Mouse (Mus musculus): ENCODE measurements around the gene Fkbp9.
"Not testable (repeated sequence)": the region's sequence is repeated elsewhere in the genome, so short reads cannot be mapped to it uniquely, and the experiment has no call there.

Fkbp9 gene

GRCm38 (mm10) chr6:56837166-56837565, 5.3 kb downstream of the Fkbp9 start:
- in situ Hi-C loops (cut with MboI, MseI): no loop called here

- in situ Hi-C loops (cut with MboI, MseI): no loop called here
Observed at GRCm38 (mm10) chr6:56837621-56838020, 5.8 kb downstream of the Fkbp9 start.

- in situ Hi-C loops (cut with MboI, MseI): no loop called here
Observed at GRCm38 (mm10) chr6:56843229-56843628, 11.4 kb downstream of the Fkbp9 start.

GRCm38 (mm10) chr6:56844365-56844764, 12.5 kb downstream of the Fkbp9 start:
- in situ Hi-C loops (cut with MboI, MseI): no loop called here

- in situ Hi-C loops (cut with MboI, MseI): no loop called here
Observed at GRCm38 (mm10) chr6:56848974-56849373, 17.1 kb downstream of the Fkbp9 start.

GRCm38 (mm10) chr6:56850315-56850714, 18.5 kb downstream of the Fkbp9 start:
- in situ Hi-C loops (cut with MboI, MseI): no loop called here

GRCm38 (mm10) chr6:56854803-56855202, 22.9 kb downstream of the Fkbp9 start:
- in situ Hi-C loops (cut with MboI, MseI): no loop called here

GRCm38 (mm10) chr6:56856748-56857147, 24.9 kb downstream of the Fkbp9 start:
- in situ Hi-C loops (cut with MboI, MseI): no loop called here

GRCm38 (mm10) chr6:56860205-56860848, 28.5 kb downstream of the Fkbp9 start:
- in situ Hi-C loops (cut with MboI, MseI): no loop called here

- in situ Hi-C loops (cut with MboI, MseI): not testable (repeated sequence)
Observed at GRCm38 (mm10) chr6:56866899-56867298, 35.0 kb downstream of the Fkbp9 start.

GRCm38 (mm10) chr6:56868565-56868964, 36.7 kb downstream of the Fkbp9 start:
- in situ Hi-C loops (cut with MboI, MseI): no loop called here

- in situ Hi-C loops (cut with MboI, MseI): no loop called here
Observed at GRCm38 (mm10) chr6:56870027-56870426, 38.2 kb downstream of the Fkbp9 start.

DNA sequence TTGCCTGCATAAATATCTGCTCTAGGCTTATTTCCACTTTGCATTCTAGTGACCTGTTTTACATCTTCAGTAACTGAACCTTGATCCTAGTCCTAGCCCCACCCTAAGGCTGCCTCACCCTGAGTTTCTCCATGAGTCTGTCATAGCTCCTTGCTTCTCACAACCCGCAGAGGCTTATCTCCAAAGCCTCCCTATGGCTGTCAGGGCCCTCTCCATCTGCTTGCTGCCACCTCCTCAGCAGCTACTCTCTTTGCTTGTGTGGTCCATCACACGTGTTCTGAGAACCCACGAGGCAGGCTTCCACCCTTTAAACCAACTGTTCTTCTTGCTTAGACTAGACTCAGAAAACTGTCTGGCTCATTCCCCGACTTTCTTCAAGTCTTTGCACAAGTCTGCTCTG, 45.0 kb downstream of the Fkbp9 start:
- in situ Hi-C loops (cut with MboI, MseI): no loop called here

DNA sequence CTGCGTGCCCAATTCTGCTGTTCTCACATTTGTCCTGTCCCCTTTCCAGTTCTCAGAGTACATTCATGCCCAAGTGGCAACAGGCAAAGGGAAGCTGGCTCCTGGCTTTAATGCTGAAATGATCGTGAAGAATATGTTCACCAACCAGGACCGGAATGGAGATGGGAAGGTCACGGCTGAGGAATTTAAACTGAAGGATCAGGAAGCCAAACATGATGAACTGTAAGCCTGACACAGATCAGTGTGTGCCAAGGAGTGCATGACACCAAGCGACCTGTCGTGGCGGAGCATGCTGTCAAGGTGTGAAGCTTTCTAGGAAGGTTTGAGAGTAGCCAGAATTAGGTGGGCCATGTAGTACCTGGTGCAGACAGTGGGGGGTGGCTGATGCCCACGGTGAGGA, 46.1 kb downstream of the Fkbp9 start:
- in situ Hi-C loops (cut with MboI, MseI): no loop called here

DNA sequence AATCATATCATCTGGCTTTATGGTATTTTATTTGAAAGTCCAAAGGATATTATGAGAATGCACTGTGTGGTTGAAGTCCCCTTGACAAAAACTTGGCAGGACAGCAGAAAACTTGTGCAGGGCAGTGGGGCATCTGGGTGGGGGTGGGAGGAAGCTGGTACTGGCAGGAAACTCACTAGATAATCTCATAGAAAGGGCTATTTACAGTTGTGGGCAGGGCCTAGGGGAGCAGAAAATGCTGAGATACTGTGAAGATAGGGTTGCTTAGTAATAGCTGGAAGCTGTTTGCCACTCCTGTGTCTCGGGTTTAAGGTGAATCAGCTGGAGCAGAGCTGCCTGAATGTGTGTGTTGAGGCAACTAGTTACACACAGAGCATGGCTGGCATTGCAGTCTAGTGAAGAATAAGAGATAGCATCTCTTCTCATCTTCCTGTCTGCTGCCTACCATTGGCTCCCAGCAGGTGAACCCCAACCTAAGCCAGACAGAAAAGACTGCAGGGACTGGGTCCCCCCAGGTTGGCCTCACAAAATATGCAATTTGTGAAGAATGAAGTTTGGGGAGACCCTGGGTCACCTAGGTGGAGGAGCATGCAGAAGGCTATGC, 47.6 kb downstream of the Fkbp9 start:
- in situ Hi-C loops (cut with MboI, MseI): no loop called here

DNA sequence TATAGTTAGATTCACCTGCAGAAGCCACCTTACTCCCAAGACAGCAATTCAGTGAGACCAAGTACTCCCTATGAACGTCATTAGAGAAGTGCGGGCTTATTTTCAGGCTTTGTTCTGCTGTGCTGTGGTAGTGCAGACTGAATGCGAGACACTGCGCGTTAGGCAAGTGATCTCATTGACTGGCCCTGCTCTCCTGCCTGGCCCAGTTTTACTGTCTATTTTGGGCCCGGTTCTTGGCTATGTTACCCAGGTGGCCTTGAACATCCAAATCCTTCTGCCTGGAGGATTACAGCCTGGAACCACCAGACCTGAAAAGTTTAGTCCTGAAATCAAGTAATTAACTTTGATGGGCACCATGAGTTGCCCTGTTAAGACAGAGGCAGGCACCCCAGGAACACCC, 56.7 kb downstream of the Fkbp9 start:
- in situ Hi-C loops (cut with MboI, MseI): no loop called here

- in situ Hi-C loops (cut with MboI, MseI): no loop called here
Observed at GRCm38 (mm10) chr6:56890762-56891161, 58.9 kb downstream of the Fkbp9 start.

DNA sequence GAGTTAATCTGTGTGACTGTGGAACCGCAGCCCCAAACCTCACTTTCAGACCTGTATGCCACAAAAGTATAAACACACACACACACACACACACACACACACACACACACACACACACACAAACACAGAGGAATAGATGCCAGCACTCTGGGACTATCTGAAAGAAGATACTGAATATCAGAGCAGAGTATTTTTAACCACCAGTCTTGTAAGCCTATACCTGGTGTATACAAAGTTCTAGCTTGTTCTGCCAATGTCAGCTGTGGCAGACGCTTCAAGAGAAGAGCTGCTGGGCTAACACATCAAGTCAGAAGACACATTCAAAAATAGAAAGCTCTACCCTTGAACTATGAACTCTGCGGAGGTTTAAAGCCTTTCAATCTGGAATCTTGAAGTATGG, 67.7 kb downstream of the Fkbp9 start:
- in situ Hi-C loops (cut with MboI, MseI): no loop called here

GRCm38 (mm10) chr6:56901336-56901735, 69.5 kb downstream of the Fkbp9 start:
- in situ Hi-C loops (cut with MboI, MseI): no loop called here

GRCm38 (mm10) chr6:56901824-56902386, 70.0 kb downstream of the Fkbp9 start:
- in situ Hi-C loops (cut with MboI, MseI): no loop called here

- in situ Hi-C loops (cut with MboI, MseI): no loop called here
Observed at GRCm38 (mm10) chr6:56902606-56903520, 71.0 kb downstream of the Fkbp9 start.

GRCm38 (mm10) chr6:56903831-56904230, 72.0 kb downstream of the Fkbp9 start:
- in situ Hi-C loops (cut with MboI, MseI): no loop called here

Measured in T-helper 2 cell (primary cell).